Mouse (Mus musculus): Measurements from ENCODE around the gene 1700016K19Rik. TPM values are rescaled to one million over a fixed set of nuclear protein-coding genes. Genes with fewer than 3 reads are reported as not detected.

1700016K19Rik gene
- polyA plus RNA-seq, 1 experiment from 2014 or later, result 1.7 TPM

DNA sequence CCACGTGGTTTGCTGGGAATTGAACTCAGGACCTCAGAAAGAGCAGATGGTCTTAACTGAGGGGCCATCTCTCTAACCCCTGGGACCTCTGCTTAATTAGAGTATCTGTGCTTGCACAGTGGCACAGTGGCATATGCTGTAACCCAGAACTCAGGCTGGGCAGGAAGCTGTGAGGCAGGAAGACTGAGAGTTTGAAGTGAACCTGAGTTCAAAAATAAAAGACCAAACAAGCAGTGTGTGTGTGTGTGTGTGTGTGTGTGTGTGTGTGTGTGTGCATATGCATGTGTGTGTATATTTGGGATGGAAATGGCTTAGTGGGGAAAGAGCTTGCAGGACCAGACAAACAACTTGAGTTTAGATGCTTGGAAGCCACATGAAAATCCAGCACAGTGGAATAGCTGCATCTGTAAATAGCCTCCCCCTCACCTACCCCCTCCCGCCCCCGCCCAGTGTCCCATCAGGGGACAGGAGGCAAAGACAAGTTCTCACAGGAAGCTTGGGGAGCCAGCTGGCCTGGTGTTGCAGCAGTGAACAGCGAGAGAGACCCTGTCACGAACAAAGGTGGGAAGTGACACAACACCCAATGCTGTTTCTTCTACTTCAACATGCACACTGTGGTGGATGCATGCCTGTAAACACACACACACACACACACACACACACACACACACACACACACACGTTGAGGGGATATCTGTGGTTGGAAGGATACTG is 38.0 kb downstream of the 1700016K19Rik start:
- H3K36me3 ChIP-seq (ENCODE audit: control insufficient read depth, insufficient read depth, low read length), result no peaks in the 10 kb centered on the region
- H3K27ac ChIP-seq (ENCODE audit: low read depth, low read length), result no peak overlapping the region
- ATAC-seq (ENCODE audit: low read depth), result no peak
- H3K9ac ChIP-seq (replicated peaks; ENCODE audit: low read depth, low read length), result no peak overlapping the region
- H3K4me1 ChIP-seq (ENCODE audit: control insufficient read depth, insufficient read depth, low read length), result no peaks in the 10 kb centered on the region
- H3K4me3 ChIP-seq (ENCODE audit: low read depth, low read length), result no peak overlapping the region
- WGBS, result 52% methylated on average over 6 of the region's 6 CpGs
- no peaks in the 10 kb centered on the region for H3K9me3 ChIP-seq (ENCODE audit: control insufficient read depth, low read length)
- H3K27me3 ChIP-seq (ENCODE audit: control insufficient read depth, insufficient read depth, low read length), result no peaks in the 10 kb centered on the region
- no peak overlapping the region for H3K4me2 ChIP-seq (ENCODE audit: low read depth, low read length)

DNA sequence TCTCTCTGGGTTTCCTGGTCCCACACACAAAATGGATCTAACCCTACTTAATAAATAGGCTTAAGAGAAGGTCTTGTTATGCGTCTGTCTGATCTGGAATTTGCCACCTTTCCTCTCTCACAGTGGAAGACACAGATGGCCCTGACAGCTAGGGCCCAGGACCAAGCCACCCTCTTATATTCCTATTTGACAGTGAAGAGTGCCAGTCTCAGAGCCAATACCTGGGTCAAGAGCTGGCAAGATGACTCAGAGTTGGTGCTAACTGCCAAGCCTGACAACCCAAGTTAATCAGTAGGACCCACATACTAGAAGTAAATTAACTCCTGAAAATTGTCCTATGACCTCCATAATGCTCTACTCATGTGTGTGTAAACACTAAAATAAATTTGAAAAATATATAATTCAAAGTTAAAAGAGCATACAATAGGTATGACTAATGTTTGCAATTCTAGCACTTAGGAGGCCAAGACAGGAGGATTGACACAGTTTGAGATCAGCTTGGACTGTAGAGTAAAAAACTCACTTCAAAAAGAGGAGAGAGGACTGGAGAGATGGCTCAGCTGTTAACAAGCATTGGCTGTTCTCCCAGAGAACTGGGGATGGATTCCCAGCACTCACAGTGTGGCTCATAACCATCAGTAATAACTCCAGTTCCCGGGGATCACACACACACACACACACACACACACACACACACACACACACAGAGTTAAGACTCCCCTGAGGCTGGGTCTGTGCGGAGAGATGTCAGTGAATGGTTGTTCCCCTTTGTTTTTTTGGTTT is 39.8 kb downstream of the 1700016K19Rik start:
- H3K9ac ChIP-seq (replicated peaks; ENCODE audit: low read depth, low read length), result no peak overlapping the region
- H3K4me1 ChIP-seq (ENCODE audit: control insufficient read depth, insufficient read depth, low read length), result no peaks in the 10 kb centered on the region
- no peaks in the 10 kb centered on the region for H3K9me3 ChIP-seq (ENCODE audit: control insufficient read depth, low read length)
- no peak for ATAC-seq (ENCODE audit: low read depth)
- no peaks in the 10 kb centered on the region for H3K27me3 ChIP-seq (ENCODE audit: control insufficient read depth, insufficient read depth, low read length)
- WGBS, result 74% methylated on average over 3 of the region's 3 CpGs
- no peaks in the 10 kb centered on the region for H3K36me3 ChIP-seq (ENCODE audit: control insufficient read depth, insufficient read depth, low read length)
- H3K27ac ChIP-seq (ENCODE audit: low read depth, low read length), result no peak overlapping the region
- no peak overlapping the region for H3K4me2 ChIP-seq (ENCODE audit: low read depth, low read length)
- no peak overlapping the region for H3K4me3 ChIP-seq (ENCODE audit: low read depth, low read length)

- Histone ChIP-seq H3K9me3 (ENCODE audit: control insufficient read depth, low read length) (no peaks in the 10 kb centered on the region), H3K4me2 (ENCODE audit: low read depth, low read length) (no peak overlapping the region), H3K4me3 (ENCODE audit: low read depth, low read length) (no peak overlapping the region), H3K27me3 (ENCODE audit: control insufficient read depth, insufficient read depth, low read length) (no peaks in the 10 kb centered on the region), H3K36me3 (ENCODE audit: control insufficient read depth, insufficient read depth, low read length) (no peaks in the 10 kb centered on the region), H3K9ac (replicated peaks; ENCODE audit: low read depth, low read length) (no peak overlapping the region), H3K27ac (ENCODE audit: low read depth, low read length) (no peak overlapping the region), H3K4me1 (ENCODE audit: control insufficient read depth, insufficient read depth, low read length) (no peaks in the 10 kb centered on the region)
- no peak for ATAC-seq (ENCODE audit: low read depth)
- 88% methylated on average over 8 of the region's 8 CpGs for WGBS
Observed at GRCm38 (mm10) chr11:76040106-76040505, 40.4 kb downstream of the 1700016K19Rik start.

- no peak overlapping the region for H3K9ac ChIP-seq (replicated peaks; ENCODE audit: low read depth, low read length)
- no peaks in the 10 kb centered on the region for H3K27me3 ChIP-seq (ENCODE audit: control insufficient read depth, insufficient read depth, low read length)
- H3K9me3 ChIP-seq (ENCODE audit: control insufficient read depth, low read length), result no peaks in the 10 kb centered on the region
- WGBS, result 77% methylated on average over 4 of the region's 4 CpGs
- H3K36me3 ChIP-seq (ENCODE audit: control insufficient read depth, insufficient read depth, low read length), result peaks cover 3% of the 10 kb centered on the region; the same call in 1 of the 2 replicates
- H3K27ac ChIP-seq (ENCODE audit: low read depth, low read length), result no peak overlapping the region
- no peak overlapping the region for H3K4me2 ChIP-seq (ENCODE audit: low read depth, low read length)
- H3K4me1 ChIP-seq (ENCODE audit: control insufficient read depth, insufficient read depth, low read length), result no peaks in the 10 kb centered on the region
- no peak overlapping the region for H3K4me3 ChIP-seq (ENCODE audit: low read depth, low read length)
- ATAC-seq (ENCODE audit: low read depth), result no peak
Observed at GRCm38 (mm10) chr11:76040761-76041376, 41.2 kb downstream of the 1700016K19Rik start.

GRCm38 (mm10) chr11:76042041-76042638 is 42.4 kb downstream of the 1700016K19Rik start:
- H3K4me2 ChIP-seq (ENCODE audit: low read depth, low read length), result no peak overlapping the region
- H3K27ac ChIP-seq (ENCODE audit: low read depth, low read length), result no peak overlapping the region
- H3K9me3 ChIP-seq (ENCODE audit: control insufficient read depth, low read length), result no peaks in the 10 kb centered on the region
- peaks cover 5% of the 10 kb centered on the region; the same call in 1 of the 2 replicates for H3K36me3 ChIP-seq (ENCODE audit: control insufficient read depth, insufficient read depth, low read length)
- H3K4me3 ChIP-seq (ENCODE audit: low read depth, low read length), result no peak overlapping the region
- no peaks in the 10 kb centered on the region for H3K27me3 ChIP-seq (ENCODE audit: control insufficient read depth, insufficient read depth, low read length)
- no peaks in the 10 kb centered on the region for H3K4me1 ChIP-seq (ENCODE audit: control insufficient read depth, insufficient read depth, low read length)
- ATAC-seq (ENCODE audit: low read depth), result no peak
- no peak overlapping the region for H3K9ac ChIP-seq (replicated peaks; ENCODE audit: low read depth, low read length)
- WGBS, result 73% methylated on average over 10 of the region's 10 CpGs

DNA sequence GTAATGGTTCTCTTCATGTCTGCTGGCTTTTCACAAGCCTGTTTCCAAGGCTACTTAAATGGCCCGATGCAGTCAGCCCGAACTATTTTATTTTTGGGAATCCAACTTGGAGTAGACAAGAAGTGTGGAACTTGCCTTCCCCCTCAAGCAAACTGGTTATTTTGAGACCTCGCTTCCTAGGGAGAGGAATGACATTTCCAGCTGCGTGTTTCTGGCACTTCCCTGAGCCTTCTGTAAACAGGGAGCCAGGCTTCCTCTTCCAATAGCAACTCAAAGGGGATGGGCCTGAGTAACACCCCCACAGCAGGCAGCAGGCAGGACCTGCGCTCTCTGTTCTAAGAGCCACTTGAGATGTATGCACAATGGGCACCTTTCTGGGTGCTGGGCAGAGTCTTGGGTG is 43.2 kb downstream of the 1700016K19Rik start:
- Histone ChIP-seq H3K9me3 (ENCODE audit: control insufficient read depth, low read length) (no peaks in the 10 kb centered on the region), H3K4me3 (ENCODE audit: low read depth, low read length) (no peak overlapping the region), H3K9ac (replicated peaks; ENCODE audit: low read depth, low read length) (no peak overlapping the region), H3K27ac (ENCODE audit: low read depth, low read length) (no peak overlapping the region), H3K4me1 (ENCODE audit: control insufficient read depth, insufficient read depth, low read length) (no peaks in the 10 kb centered on the region), H3K27me3 (ENCODE audit: control insufficient read depth, insufficient read depth, low read length) (no peaks in the 10 kb centered on the region), H3K36me3 (ENCODE audit: control insufficient read depth, insufficient read depth, low read length) (peaks cover 5% of the 10 kb centered on the region; the same call in 1 of the 2 replicates), H3K4me2 (ENCODE audit: low read depth, low read length) (no peak overlapping the region)
- no peak for ATAC-seq (ENCODE audit: low read depth)
- WGBS, result 49% methylated on average over 5 of the region's 5 CpGs

DNA sequence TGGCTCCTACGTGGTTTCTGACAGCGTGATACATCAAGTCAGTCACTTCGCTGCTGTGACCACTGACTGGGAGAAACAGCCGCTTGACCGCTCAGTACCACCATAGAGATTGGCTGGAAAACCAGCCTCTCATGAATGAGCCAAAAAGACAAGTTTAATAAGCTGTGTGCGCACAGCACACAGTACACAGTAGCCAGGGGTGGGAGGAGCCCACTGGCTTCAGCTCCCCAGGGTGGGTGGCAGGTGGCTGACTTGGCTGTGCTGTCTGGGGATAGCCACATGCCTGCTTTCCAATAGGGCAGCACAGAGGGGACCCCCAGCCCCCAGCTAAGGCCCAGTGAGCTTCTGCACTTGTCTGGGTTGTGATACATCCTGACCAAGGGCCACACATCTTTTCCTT is 44.8 kb downstream of the 1700016K19Rik start:
- H3K4me1 ChIP-seq (ENCODE audit: control insufficient read depth, insufficient read depth, low read length), result no peaks in the 10 kb centered on the region
- no peak overlapping the region for H3K4me3 ChIP-seq (ENCODE audit: low read depth, low read length)
- H3K36me3 ChIP-seq (ENCODE audit: control insufficient read depth, insufficient read depth, low read length), result peaks cover 5% of the 10 kb centered on the region; the same call in 1 of the 2 replicates
- H3K27me3 ChIP-seq (ENCODE audit: control insufficient read depth, insufficient read depth, low read length), result no peaks in the 10 kb centered on the region
- no peak overlapping the region for H3K27ac ChIP-seq (ENCODE audit: low read depth, low read length)
- H3K9ac ChIP-seq (replicated peaks; ENCODE audit: low read depth, low read length), result no peak overlapping the region
- H3K9me3 ChIP-seq (ENCODE audit: control insufficient read depth, low read length), result no peaks in the 10 kb centered on the region
- WGBS, result 76% methylated on average over 6 of the region's 6 CpGs
- no peak overlapping the region for H3K4me2 ChIP-seq (ENCODE audit: low read depth, low read length)
- no peak for ATAC-seq (ENCODE audit: low read depth)

DNA sequence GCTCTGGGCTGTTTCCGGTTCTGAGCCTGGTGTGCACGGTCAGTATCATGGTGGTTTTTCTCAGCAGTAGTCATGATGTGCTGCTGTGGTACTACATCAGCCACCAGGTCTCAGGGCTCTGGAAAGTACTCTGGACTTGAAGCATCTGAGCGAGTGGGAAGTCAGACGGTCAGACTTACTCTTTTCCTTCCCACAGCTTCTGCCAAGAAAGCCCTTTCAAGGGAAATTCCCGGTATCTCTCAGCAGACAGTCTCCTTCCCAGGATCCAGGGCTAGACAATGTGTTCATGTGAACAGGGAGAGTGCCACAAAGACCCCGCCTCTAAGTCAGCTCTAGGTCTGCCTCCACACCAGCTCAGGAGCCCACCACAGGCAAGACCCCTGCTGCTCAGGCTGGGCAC is 45.7 kb downstream of the 1700016K19Rik start:
- no peak for ATAC-seq (ENCODE audit: low read depth)
- Histone ChIP-seq H3K9me3 (ENCODE audit: control insufficient read depth, low read length) (no peaks in the 10 kb centered on the region), H3K36me3 (ENCODE audit: control insufficient read depth, insufficient read depth, low read length) (peaks cover 5% of the 10 kb centered on the region; the same call in 1 of the 2 replicates), H3K4me2 (ENCODE audit: low read depth, low read length) (no peak overlapping the region), H3K27ac (ENCODE audit: low read depth, low read length) (no peak overlapping the region), H3K4me3 (ENCODE audit: low read depth, low read length) (no peak overlapping the region), H3K9ac (replicated peaks; ENCODE audit: low read depth, low read length) (no peak overlapping the region), H3K27me3 (ENCODE audit: control insufficient read depth, insufficient read depth, low read length) (no peaks in the 10 kb centered on the region), H3K4me1 (ENCODE audit: control insufficient read depth, insufficient read depth, low read length) (no peaks in the 10 kb centered on the region)
- WGBS, result 91% methylated on average over 6 of the region's 6 CpGs
